Mouse (Mus musculus) neural tube, embryonic 15.5 days (tissue): ENCODE results near the gene Chfr. TPM values are rescaled to one million over a fixed set of nuclear protein-coding genes. Genes with fewer than 3 reads are reported as not detected.
"Not testable (repeated sequence)": the region's sequence is repeated elsewhere in the genome, so short reads cannot be mapped to it uniquely, and the experiment has no call there.

ENCODE experiments used
- ATAC-seq: fragments of 200-750 bp; cut with Nextera tagmentation; 2 replicates; pipeline ENCODE4 v1.8.0; 2017; ENCODE audit warnings: mild to moderate bottlenecking, moderate TSS enrichment, moderate library complexity; ENCODE audit not compliant: low FRiP score
- H3K27ac ChIP-seq: fragments of 300-500 bp; sonication (generic); replicated peaks from 2 replicates; pipeline ENCODE4 v1.5.1; 2015; ENCODE audit warnings: mild to moderate bottlenecking, inconsistent platforms
- H3K27me3 ChIP-seq: fragments of 300-500 bp; sonication (generic); replicated peaks from 2 replicates; pipeline ENCODE4 v1.6.1; 2015; ENCODE audit warnings: inconsistent platforms
- H3K36me3 ChIP-seq: fragments of 300-500 bp; sonication (generic); 2 replicates; pipeline ENCODE4 v1.6.1; 2015; ENCODE audit warnings: inconsistent platforms
- H3K4me1 ChIP-seq: fragments of 300-500 bp; sonication (generic); 2 replicates; pipeline ENCODE4 v1.6.1; 2015; ENCODE audit warnings: inconsistent platforms
- H3K4me2 ChIP-seq: fragments of 300-500 bp; sonication (generic); 2 replicates; pipeline ENCODE4 v1.6.1; 2015; ENCODE audit warnings: inconsistent platforms, mild to moderate bottlenecking, moderate library complexity
- H3K4me3 ChIP-seq: fragments of 300-500 bp; sonication (generic); replicated peaks from 2 replicates; pipeline ENCODE4 v1.5.1; 2015; ENCODE audit warnings: mild to moderate bottlenecking, inconsistent platforms
- H3K9ac ChIP-seq: fragments of 300-500 bp; sonication (generic); replicated peaks from 2 replicates; pipeline ENCODE4 v1.6.1; 2015; ENCODE audit warnings: mild to moderate bottlenecking, inconsistent platforms
- H3K9me3 ChIP-seq: fragments of 300-500 bp; sonication (generic); replicated peaks from 2 replicates; pipeline ENCODE4 v1.6.1; 2016; ENCODE audit warnings: inconsistent platforms
- WGBS: fragments of 180-500 bp; shearing (Covaris S2); methylation state at CpG from one replicate; pipeline ENCODE4 v1.1.7; 2015; ENCODE audit warnings: mixed read lengths; 5-methylcytosine and 5-hydroxymethylcytosine counted together
- polyA plus RNA-seq: library from polyadenylated mRNA; unstranded; fragments of >200 nt; fragmentation: Nextera tagmentation; extraction: Ambion mirVana; gene quantifications from 2 replicates; pipeline ENCODE4 v1.2.1, GENCODE M21; 2015

Gene Chfr
- polyA plus RNA-seq, 1 experiment from 2014 or later: 77.4 TPM

DNA sequence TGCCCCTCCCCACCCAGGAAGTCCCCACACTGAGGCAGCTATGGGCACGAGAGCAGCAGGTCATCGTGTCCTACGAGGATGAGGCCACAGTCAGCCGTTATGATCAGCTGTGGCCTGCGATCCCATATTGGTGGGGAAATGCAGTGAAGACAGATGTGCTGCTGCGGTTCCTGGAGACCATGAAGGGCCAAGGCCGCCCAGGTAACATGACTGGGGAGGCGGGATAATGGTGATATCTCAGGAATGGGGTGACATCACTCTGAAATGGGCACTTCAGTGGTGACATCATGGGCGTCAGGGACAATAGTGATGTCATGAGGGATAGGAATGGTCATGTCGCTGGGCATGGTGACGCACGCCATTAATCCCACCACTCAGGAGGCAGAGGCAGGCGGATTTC is 33.2 kb upstream of the Chfr start:
- peak overlapping the region; percentile 86 for H3K4me2 ChIP-seq
- 96% methylated on average over 13 of the region's 13 CpGs for WGBS

DNA sequence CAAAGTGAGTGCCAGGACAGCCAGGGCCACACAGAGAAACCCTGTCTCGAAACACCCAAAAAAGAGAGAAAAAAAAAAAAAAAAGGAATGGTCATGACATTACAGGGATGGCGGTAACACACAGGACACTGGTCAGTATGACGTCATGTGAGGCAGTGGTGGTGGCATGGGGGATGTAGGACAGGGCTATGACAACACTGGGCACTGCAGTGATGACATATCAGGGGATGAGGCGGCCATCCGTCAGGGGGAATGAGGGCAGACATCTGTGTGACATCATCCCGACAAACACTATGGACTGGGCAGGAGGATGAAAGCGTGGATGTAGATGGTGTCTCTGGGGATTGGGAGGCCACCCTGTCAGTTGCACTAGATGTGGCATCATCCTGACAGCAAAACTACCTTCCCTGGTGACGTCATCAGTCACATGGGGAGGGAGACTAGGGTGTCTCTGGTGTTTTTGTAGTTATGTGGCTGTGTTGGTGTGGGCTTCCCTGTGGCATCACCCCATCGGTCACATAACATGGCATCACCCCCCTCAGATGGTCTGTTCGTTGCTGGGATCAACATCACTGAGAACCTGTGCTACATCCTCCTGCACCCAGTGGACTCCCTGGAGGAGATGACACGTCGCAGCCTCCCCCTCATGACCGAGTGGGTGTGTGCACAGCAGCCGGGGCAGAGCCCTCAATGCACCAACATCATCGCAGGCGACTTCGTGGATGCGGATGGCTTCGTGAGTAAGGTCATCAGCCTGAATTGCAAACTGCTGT is 32.6 kb upstream of the Chfr start:
- Histone ChIP-seq H3K36me3 (peaks cover 42% of the 10 kb centered on the region), H3K27ac (no peak overlapping the region), H3K27me3 (no peaks in the 10 kb centered on the region), H3K4me3 (no peak overlapping the region), H3K4me1 (peaks cover 41% of the 10 kb centered on the region), H3K9ac (no peak overlapping the region), H3K4me2 (no peak overlapping the region), H3K9me3 (no peaks in the 10 kb centered on the region)
- 94% methylated on average over 19 of the region's 19 CpGs for WGBS
- no peak for ATAC-seq

More for the DNA sequence above, 33.2 kb upstream of the Chfr start:
- H3K4me3 ChIP-seq: no peak overlapping the region
- no peaks in the 10 kb centered on the region for H3K27me3 ChIP-seq
- H3K36me3 ChIP-seq: peaks cover 42% of the 10 kb centered on the region
- H3K9ac ChIP-seq: no peak overlapping the region
- H3K4me1 ChIP-seq: peaks cover 41% of the 10 kb centered on the region
- no peak overlapping the region for H3K27ac ChIP-seq
- no peaks in the 10 kb centered on the region for H3K9me3 ChIP-seq
- ATAC-seq: no peak

DNA sequence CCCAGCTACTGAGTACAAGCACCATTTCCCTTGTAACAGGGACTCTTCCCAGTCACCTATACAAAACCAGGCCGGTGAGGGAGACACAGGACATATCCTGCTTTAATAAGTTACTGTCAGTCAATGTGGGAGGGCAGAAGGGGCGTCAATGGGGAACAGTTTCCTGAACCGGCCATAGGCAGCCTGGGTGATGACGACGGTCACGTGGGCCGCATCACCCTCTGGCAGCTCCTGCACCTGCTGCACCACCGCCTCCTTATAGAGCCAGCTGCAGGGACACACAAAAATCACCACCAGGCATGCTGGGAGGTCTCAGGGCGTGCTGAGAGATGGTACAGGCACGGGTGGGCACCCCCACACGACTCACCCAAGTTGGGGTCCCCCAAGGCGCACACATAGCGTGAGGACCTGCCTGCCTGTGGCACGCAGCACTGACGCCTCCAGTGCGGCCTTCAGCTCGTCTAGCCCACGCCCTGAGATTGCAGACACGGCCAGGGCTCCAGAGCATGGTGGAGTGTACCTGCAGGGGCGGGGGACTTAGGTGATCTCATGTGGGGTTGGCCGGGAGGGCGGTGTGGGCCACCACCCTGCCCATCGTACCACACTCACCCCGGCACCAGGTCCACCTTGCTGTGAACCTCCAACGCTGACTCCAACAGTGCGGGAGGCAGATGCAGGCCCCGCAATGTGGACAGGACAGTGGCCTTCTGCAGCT is 31.6 kb upstream of the Chfr start:
- Histone ChIP-seq H3K36me3 (peaks cover 42% of the 10 kb centered on the region), H3K27ac (no peak overlapping the region), H3K9ac (no peak overlapping the region), H3K27me3 (no peaks in the 10 kb centered on the region), H3K4me3 (no peak overlapping the region), H3K4me1 (peaks cover 45% of the 10 kb centered on the region), H3K4me2 (no peak overlapping the region), H3K9me3 (no peaks in the 10 kb centered on the region)
- 97% methylated on average over 27 of the region's 27 CpGs for WGBS
- no peak for ATAC-seq

DNA sequence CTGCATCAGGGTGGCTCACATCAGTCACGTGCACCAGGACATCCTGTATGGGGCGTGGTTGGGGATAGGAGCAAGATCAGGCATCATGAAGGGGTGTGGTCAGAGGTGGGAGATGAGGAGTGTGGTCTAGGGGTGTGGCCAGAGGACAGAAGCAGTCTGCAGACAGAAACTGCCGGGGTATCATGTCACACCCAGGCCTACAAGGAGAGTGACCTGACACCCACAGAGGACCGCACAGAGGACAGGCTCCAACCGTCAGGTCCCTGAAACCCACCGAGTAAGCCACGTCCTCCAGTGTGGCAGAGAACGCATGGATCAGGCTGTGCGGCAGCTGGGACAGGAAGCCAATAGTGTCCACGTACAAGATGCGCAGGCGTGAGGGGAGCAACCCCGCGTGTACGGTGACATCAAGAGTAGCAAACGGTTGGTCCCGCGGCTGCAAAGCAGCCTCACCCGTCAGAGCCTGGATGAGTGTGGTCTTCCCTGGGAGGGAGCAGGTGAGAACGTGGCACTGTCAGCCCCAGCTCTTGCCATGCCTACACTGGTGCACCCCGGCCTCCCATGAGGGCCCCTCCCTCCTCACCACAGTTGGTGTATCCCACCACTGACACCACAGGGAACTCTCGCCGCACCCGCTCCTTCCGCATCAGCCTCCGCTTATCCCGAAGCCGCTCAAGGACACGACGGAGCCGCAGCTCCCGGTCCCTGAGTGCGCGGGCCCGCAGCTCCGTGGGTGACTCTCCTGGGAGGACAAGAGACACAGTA is 30.8 kb upstream of the Chfr start:
- H3K27ac ChIP-seq: no peak overlapping the region
- H3K9me3 ChIP-seq: no peaks in the 10 kb centered on the region
- no peak overlapping the region for H3K4me2 ChIP-seq
- no peak overlapping the region for H3K9ac ChIP-seq
- peaks cover 45% of the 10 kb centered on the region for H3K4me1 ChIP-seq
- ATAC-seq: no peak
- H3K36me3 ChIP-seq: peaks cover 42% of the 10 kb centered on the region
- H3K27me3 ChIP-seq: no peaks in the 10 kb centered on the region
- no peak overlapping the region for H3K4me3 ChIP-seq
- WGBS: 96% methylated on average over 36 of the region's 36 CpGs

DNA sequence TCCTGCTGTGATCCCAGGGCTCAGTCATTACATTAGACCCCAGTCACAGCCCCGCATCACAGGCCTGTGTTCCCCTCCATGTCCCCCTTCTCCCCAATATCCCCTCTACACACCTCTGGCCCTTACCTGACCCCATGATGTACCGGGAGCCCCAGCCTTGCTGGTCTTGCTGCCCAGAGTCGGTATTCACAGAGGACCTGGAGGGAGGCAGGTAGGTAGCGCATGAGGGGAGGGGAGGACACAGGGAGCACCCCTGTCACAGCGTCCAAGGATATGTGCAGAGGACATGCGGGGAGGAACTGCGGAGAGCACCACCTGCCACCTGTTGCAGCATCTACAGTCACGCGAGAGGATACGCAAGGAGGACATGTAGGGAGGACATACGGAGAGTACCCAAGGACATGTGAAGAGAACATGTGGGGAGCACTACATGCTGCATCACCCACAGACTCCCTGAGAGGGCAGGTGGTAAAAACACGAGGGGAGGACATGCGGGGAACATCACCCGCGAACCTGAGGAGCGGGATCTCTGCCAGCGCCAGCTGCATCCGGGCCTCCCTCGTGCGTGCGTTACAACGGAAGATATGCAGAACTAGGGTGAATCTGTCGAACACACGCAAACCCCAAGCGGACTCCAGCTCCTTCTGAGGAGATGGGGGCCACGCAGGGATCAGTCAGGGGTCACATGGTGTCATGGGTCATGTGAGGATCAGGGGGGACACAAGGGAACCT is 29.3 kb upstream of the Chfr start:
- Histone ChIP-seq H3K27me3 (no peaks in the 10 kb centered on the region), H3K4me2 (peak overlapping the region; percentile 93), H3K27ac (no peak overlapping the region), H3K4me1 (peaks cover 40% of the 10 kb centered on the region), H3K36me3 (peaks cover 42% of the 10 kb centered on the region), H3K4me3 (peak overlapping the region; percentile 78), H3K9ac (peak overlapping the region; percentile 75), H3K9me3 (no peaks in the 10 kb centered on the region)
- 94% methylated on average over 26 of the region's 26 CpGs for WGBS
- no peak for ATAC-seq

DNA sequence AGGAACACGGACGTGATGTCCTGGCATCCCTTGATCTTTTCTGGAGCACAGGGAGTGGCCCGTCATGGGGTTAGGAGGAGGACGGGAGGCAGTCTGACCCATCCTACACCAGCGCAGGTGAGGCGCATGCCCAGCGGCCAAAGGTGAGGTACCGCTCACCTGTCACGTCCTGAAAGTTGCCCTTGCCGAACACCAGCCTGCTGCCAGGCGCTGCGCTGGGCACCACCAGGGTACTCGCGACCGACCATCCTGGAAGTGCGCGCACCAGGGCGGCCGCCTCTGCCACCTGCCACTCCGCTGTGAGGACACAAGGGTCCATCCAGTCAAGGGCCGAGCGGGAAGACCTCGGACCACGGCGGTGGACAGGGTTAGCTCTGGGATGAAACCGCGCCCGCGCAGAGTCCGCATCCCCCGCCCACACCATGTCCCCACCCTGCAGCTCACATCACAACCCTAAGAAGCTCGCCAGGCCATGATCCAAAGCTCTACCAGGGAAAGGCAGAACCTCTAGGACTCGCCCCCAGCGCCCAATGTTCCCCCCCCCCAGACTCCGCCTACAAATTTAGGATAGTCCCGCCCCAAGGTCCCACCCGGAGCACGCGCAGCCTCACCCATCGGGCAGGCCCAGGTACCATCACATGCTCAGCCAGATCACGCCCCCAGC is 28.6 kb upstream of the Chfr start:
- H3K4me2 ChIP-seq: peak overlapping the region; percentile 93
- peak; percentile 14 for ATAC-seq

DNA sequence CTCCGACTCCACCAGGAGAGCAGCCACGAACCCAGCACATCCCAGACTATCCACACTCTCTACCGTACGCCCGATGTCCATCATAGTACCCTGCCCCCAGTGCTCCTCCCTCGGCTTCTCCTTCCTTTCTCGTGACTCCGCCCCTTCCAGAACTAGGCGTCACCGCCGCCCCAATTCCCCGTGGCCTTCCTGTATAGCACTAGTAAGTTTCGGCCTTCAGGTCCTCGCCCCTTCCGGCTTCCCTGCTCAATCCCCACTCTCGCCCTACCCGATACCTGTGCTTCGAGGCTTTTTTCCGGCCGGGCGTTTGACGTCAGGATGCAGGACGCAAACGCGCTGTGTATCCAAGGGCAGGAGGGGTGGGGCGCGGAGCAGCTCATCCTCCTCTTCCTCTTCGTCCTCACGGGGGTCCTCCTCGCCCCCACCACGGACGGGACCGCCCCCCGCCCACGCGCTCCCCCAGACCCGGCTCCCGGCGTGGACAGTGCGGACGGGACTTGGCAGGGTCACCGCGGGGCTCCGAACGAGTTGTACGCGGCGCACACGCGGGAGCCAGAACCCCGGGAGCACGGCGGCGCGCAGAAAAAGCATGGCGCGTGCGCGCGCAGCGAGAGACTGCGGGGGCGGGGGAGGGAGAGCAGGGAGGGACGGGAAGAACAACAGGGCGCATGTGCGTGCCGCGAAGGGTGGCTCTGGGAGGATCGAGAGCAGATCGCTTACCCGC is 27.9 kb upstream of the Chfr start, which contains the start of gene Gtpbp6:
Gene Gtpbp6 (minus strand): TSS at position 617 of the 724 bp plus-strand sequence.
- peaks cover 46% of the 10 kb centered on the region for H3K36me3 ChIP-seq
- no peaks in the 10 kb centered on the region for H3K9me3 ChIP-seq
- H3K4me3 ChIP-seq: peak within 1 kb of the TSS; percentile 78
- peak within 1 kb of the TSS; percentile 75 for H3K9ac ChIP-seq
- H3K27me3 ChIP-seq: no peaks in the 10 kb centered on the region
- H3K27ac ChIP-seq: peak within 1 kb of the TSS; percentile 98
- peaks cover 29% of the 10 kb centered on the region for H3K4me1 ChIP-seq
- H3K4me2 ChIP-seq: peak within 1 kb of the TSS; percentile 93
- ATAC-seq: peak; percentile 80
- WGBS: under 1% methylated on average over 71 of the region's 71 CpGs

More for the DNA sequence above, 28.6 kb upstream of the Chfr start:
- H3K27ac ChIP-seq: peak overlapping the region; percentile 98
- peak overlapping the region; percentile 78 for H3K4me3 ChIP-seq
- peaks cover 46% of the 10 kb centered on the region for H3K36me3 ChIP-seq
- peaks cover 33% of the 10 kb centered on the region for H3K4me1 ChIP-seq
- H3K27me3 ChIP-seq: no peaks in the 10 kb centered on the region
- no peaks in the 10 kb centered on the region for H3K9me3 ChIP-seq
- peak overlapping the region; percentile 75 for H3K9ac ChIP-seq
- WGBS: 14% methylated on average over 39 of the region's 41 CpGs

DNA sequence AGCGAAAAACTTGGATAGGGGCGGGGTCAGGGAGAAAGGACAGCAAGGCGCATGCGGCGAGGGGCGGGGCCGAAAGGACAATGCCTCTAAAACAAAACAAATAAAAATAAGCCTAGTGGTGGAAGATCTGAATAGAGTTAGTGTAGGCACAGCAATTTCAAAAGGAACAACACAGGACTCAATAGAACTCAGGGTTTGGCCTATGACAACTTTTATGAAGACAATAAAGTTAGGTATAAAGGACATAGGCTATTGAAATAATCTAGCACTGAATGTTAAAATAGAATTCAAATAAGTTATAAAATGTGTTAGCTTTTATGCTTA is 27.4 kb upstream of the Chfr start:
- H3K9ac ChIP-seq: no peak overlapping the region
- no peak for ATAC-seq
- H3K4me2 ChIP-seq: peak overlapping the region; percentile 93
- no peaks in the 10 kb centered on the region for H3K9me3 ChIP-seq
- H3K27ac ChIP-seq: peak overlapping the region; percentile 98
- peak overlapping the region; percentile 78 for H3K4me3 ChIP-seq
- peaks cover 29% of the 10 kb centered on the region for H3K4me1 ChIP-seq
- H3K27me3 ChIP-seq: no peaks in the 10 kb centered on the region
- 0% methylated on average over 7 of the region's 7 CpGs for WGBS
- H3K36me3 ChIP-seq: peaks cover 46% of the 10 kb centered on the region

DNA sequence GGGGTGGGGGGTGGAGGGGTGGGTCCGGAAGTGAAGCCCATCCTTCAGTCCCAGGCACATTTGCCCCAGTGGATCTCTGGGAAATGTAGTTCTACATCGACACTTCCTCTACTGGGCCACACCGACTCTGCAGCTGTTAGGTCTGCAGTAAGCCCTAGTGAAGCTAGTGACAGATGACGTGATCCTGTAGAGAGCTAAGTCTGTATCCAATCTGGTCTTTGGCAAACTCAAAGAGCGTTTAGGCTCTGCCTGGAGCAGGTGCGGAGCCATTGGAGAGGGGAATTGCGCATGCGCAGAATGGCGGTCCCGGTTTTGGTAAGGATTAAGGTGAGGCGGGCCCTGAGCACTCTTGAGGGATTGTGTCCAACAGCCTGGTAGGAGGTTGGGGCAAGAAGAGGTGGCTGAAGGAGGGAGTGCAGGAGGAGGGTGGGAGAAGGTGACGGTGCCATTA is 25.6 kb upstream of the Chfr start, which contains the start of gene Zfp605:
Gene Zfp605 (plus strand): TSS at position 102 of the 451 bp plus-strand sequence.
- Histone ChIP-seq H3K4me1 (peaks cover 29% of the 10 kb centered on the region), H3K27ac (peak within 1 kb of the TSS; percentile 98), H3K9ac (peak within 1 kb of the TSS; percentile 72), H3K36me3 (peaks cover 37% of the 10 kb centered on the region), H3K4me2 (peak within 1 kb of the TSS; percentile 65), H3K27me3 (no peaks in the 10 kb centered on the region), H3K4me3 (peak within 1 kb of the TSS; percentile 70), H3K9me3 (no peaks in the 10 kb centered on the region)
- 2% methylated on average over 12 of the region's 12 CpGs for WGBS
- peak; percentile 64 for ATAC-seq

DNA sequence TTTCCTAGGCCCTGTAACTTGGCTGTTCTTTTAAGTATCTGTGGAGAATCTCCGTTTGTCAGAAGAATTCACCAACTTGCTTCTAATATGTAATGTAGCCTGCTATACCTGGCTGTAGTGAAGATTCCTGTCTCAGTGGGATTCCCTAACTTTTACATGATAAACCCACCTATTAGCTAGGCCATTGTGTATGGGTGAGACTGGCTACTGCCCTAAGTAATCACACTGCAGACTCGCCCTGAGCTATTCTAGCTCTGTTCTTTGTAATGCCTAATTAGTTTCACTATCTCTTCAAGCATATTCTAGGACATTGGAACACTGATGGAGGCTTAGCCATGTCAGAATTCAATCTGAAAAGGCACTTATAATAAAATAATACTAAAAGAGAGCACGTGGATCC is 13.3 kb upstream of the Chfr start:
- H3K9me3 ChIP-seq, H3K27me3 ChIP-seq, H3K4me3 ChIP-seq, H3K4me2 ChIP-seq, ATAC-seq, H3K9ac ChIP-seq, H3K27ac ChIP-seq, H3K4me1 ChIP-seq: not testable (repeated sequence)
- WGBS: 80% methylated on average over 3 of the region's 3 CpGs
- peaks cover 77% of the 10 kb centered on the region for H3K36me3 ChIP-seq
